Mouse (Mus musculus): ENCODE data around the gene Mup19. TPM values are rescaled to one million over a fixed set of nuclear protein-coding genes. Genes with fewer than 3 reads are reported as not detected.

Gene Mup19
- polyA plus RNA-seq, 1 experiment from 2014 or later = not detected

Other genes starting within 250 kb of the Mup19 start
- gene Mup17, start 186.4 kb downstream of the Mup19 start, polyA plus RNA-seq (2015; fragmentation: Nextera tagmentation; extraction: Ambion mirVana) = not detected in 2 replicates
- gene Mup18, start 108.1 kb downstream of the Mup19 start, polyA plus RNA-seq (2015; fragmentation: Nextera tagmentation; extraction: Ambion mirVana) = not detected in 2 replicates
- not detected in 2 replicates for gene Mup5, start 53.0 kb upstream of the Mup19 start, polyA plus RNA-seq (2015; fragmentation: Nextera tagmentation; extraction: Ambion mirVana)

Data from liver, postnatal 0 days (tissue).